Mouse (Mus musculus): Measurements from ENCODE around the gene Gm5751.
A peak's percentile ranks its signal among the peaks of the same experiment; 100 is the strongest.
"Not testable (repeated sequence)": the region's sequence is repeated elsewhere in the genome, so short reads cannot be mapped to it uniquely, and the experiment has no call there.

The Gm5751 gene

GRCm38 (mm10) chrX:8873953-8874352, at the start of gene Gm5751:
Gene Gm5751, plus strand, starts transcription at chrX:8874253.
- DNase-seq (ENCODE audit: low spot score) = not testable (repeated sequence)

GRCm38 (mm10) chrX:8832043-8832442, 42.0 kb upstream of the Gm5751 start:
- DNase-seq (ENCODE audit: low spot score) = no peak

GRCm38 (mm10) chrX:8843694-8844093, 30.4 kb upstream of the Gm5751 start, which contains the start of gene Gm6592:
Gene Gm6592, plus strand, starts transcription at chrX:8843994.
- no peak for DNase-seq (ENCODE audit: low spot score)

GRCm38 (mm10) chrX:8852486-8852885, 21.6 kb upstream of the Gm5751 start:
- no peak for DNase-seq (ENCODE audit: low spot score)

- peak; percentile 16 for DNase-seq (ENCODE audit: low spot score)
Measured at GRCm38 (mm10) chrX:8864331-8864730, 9.7 kb upstream of the Gm5751 start.

GRCm38 (mm10) chrX:8884336-8884735, 10.3 kb downstream of the Gm5751 start:
- DNase-seq (ENCODE audit: low spot score) = no peak

- DNase-seq (ENCODE audit: low spot score) = no peak
Measured at GRCm38 (mm10) chrX:8891975-8892342, 17.9 kb downstream of the Gm5751 start.

GRCm38 (mm10) chrX:8892343-8893155, 18.5 kb downstream of the Gm5751 start, which contains the start of gene B630019K06Rik:
Gene B630019K06Rik, plus strand, starts transcription at chrX:8892382.
- peak; percentile 76 for DNase-seq (ENCODE audit: low spot score)

GRCm38 (mm10) chrX:8893182-8893651, 19.2 kb downstream of the Gm5751 start:
- DNase-seq (ENCODE audit: low spot score) = no peak

- no peak for DNase-seq (ENCODE audit: low spot score)
Measured at GRCm38 (mm10) chrX:8900823-8901222, 26.8 kb downstream of the Gm5751 start.

- DNase-seq (ENCODE audit: low spot score) = no peak
Measured at GRCm38 (mm10) chrX:8901906-8902472, 27.9 kb downstream of the Gm5751 start.

- no peak for DNase-seq (ENCODE audit: low spot score)
Measured at GRCm38 (mm10) chrX:8921080-8921479, 47.0 kb downstream of the Gm5751 start.

GRCm38 (mm10) chrX:8921813-8922607, 48.0 kb downstream of the Gm5751 start:
- DNase-seq (ENCODE audit: low spot score) = no peak

- DNase-seq (ENCODE audit: low spot score) = no peak
Measured at GRCm38 (mm10) chrX:8927308-8927707, 53.3 kb downstream of the Gm5751 start.

All from ovary, adult 18-20 months (tissue).